Mouse (Mus musculus) embryonic facial prominence, embryonic 14.5 days (tissue): Measurements from ENCODE around the gene Hnf1a. TPM values are rescaled to one million over a fixed set of nuclear protein-coding genes. Genes with fewer than 3 reads are reported as not detected.
A peak's percentile ranks its signal among the peaks of the same experiment; 100 is the strongest.
"Not testable (repeated sequence)": the region's sequence is repeated elsewhere in the genome, so short reads cannot be mapped to it uniquely, and the experiment has no call there.

Experiments used
- ATAC-seq: fragments of 200-750 bp; cut with Nextera tagmentation; 2 replicates; pipeline ENCODE4 v1.8.0; 2017; ENCODE audit warnings: low read depth, moderate number of reproducible peaks, moderate TSS enrichment
- DNase-seq: peaks from one replicate; pipeline ENCODE4 v3.0.0-alpha.2; 2015; ENCODE audit warnings: low spot score
- H3K27ac ChIP-seq: fragments of 300-500 bp; sonication (generic); replicated peaks from 2 replicates; pipeline ENCODE4 v1.5.1; 2014; ENCODE audit warnings: low read depth, mild to moderate bottlenecking, low read length, moderate library complexity
- H3K27me3 ChIP-seq: fragments of 300-500 bp; sonication (generic); replicated peaks from 2 replicates; pipeline ENCODE4 v1.6.1; 2014; ENCODE audit warnings: low read length; ENCODE audit not compliant: control insufficient read depth, insufficient read depth
- H3K36me3 ChIP-seq: fragments of 300-500 bp; sonication (generic); 2 replicates; pipeline ENCODE4 v1.6.1; 2014; ENCODE audit warnings: low read length, mixed read lengths; ENCODE audit not compliant: control insufficient read depth, insufficient read depth
- H3K4me1 ChIP-seq: fragments of 300-500 bp; sonication (generic); 2 replicates; pipeline ENCODE4 v1.6.1; 2014; ENCODE audit warnings: antibody characterized with exemption, low read length; ENCODE audit not compliant: control insufficient read depth, insufficient read depth
- H3K4me2 ChIP-seq: fragments of 300-500 bp; sonication (generic); 2 replicates; pipeline ENCODE4 v1.6.1; 2014; ENCODE audit warnings: low read depth, mild to moderate bottlenecking, low read length, moderate library complexity, mixed read lengths
- H3K4me3 ChIP-seq: fragments of 300-500 bp; sonication (generic); 2 replicates; pipeline ENCODE4 v1.5.1; 2014; ENCODE audit warnings: low read depth, mild to moderate bottlenecking, low read length
- H3K9ac ChIP-seq: fragments of 300-500 bp; sonication (generic); 2 replicates; pipeline ENCODE4 v1.6.1; 2014; ENCODE audit warnings: low read depth, mild to moderate bottlenecking, low read length, moderate library complexity, mixed read lengths
- H3K9me3 ChIP-seq: fragments of 300-500 bp; sonication (generic); 2 replicates; pipeline ENCODE4 v1.6.1; 2016; ENCODE audit warnings: low read length; ENCODE audit not compliant: control insufficient read depth
- WGBS: fragments of 180-500 bp; shearing (Covaris S2); extraction: QIAGEN DNeasy Blood & Tissue Kit; methylation state at CpG from one replicate; pipeline ENCODE4 v1.1.7; 2014; 5-methylcytosine and 5-hydroxymethylcytosine counted together
- polyA plus RNA-seq: library from polyadenylated mRNA; unstranded; fragments of >200 nt; fragmentation: Nextera tagmentation; extraction: Ambion mirVana; gene quantifications from 2 replicates; pipeline ENCODE4 v1.2.1, GENCODE M21; 2014

The Hnf1a gene
- polyA plus RNA-seq, 1 experiment from 2014 or later = 0.10 TPM

- Histone ChIP-seq H3K4me1 (peaks cover 6% of the 10 kb centered on the region), H3K36me3 (no peaks in the 10 kb centered on the region), H3K9me3 (no peaks in the 10 kb centered on the region), H3K27ac (no peak overlapping the region), H3K4me3 (no peak overlapping the region), H3K9ac (no peak overlapping the region), H3K27me3 (no peaks in the 10 kb centered on the region), H3K4me2 (no peak overlapping the region)
- ATAC-seq (no peak), DNase-seq (no peak)
- WGBS = 75% methylated on average over 9 of the region's 9 CpGs
Observed at GRCm38 (mm10) chr5:114926753-114927152, 44.1 kb downstream of the Hnf1a start.

- Histone ChIP-seq H3K27me3 (no peaks in the 10 kb centered on the region), H3K9ac (no peak overlapping the region), H3K9me3 (no peaks in the 10 kb centered on the region), H3K4me1 (peaks cover 6% of the 10 kb centered on the region), H3K4me2 (no peak overlapping the region), H3K36me3 (no peaks in the 10 kb centered on the region), H3K4me3 (no peak overlapping the region), H3K27ac (no peak overlapping the region)
- no peak for ATAC-seq
- DNase-seq = no peak
- WGBS = 73% methylated on average over 1 of the region's 1 CpGs
Observed at GRCm38 (mm10) chr5:114926153-114926684, 44.7 kb downstream of the Hnf1a start.

GRCm38 (mm10) chr5:114922998-114923473, 47.9 kb downstream of the Hnf1a start, which contains the start of gene Oasl1:
Oasl1 (plus strand) TSS chr5:114923240.
- no peak for ATAC-seq
- Histone ChIP-seq H3K4me1 (peaks cover 6% of the 10 kb centered on the region), H3K9ac (peak within 1 kb of the TSS; percentile 51), H3K4me2 (peak within 1 kb of the TSS; percentile 46), H3K27me3 (no peaks in the 10 kb centered on the region), H3K4me3 (peak within 1 kb of the TSS; percentile 26), H3K27ac (no peak within 1 kb of the TSS), H3K36me3 (no peaks in the 10 kb centered on the region), H3K9me3 (no peaks in the 10 kb centered on the region)
- DNase-seq = peak; percentile 40
- 36% methylated on average over 15 of the region's 15 CpGs for WGBS

GRCm38 (mm10) chr5:114922366-114922731, 48.5 kb downstream of the Hnf1a start:
- H3K27ac ChIP-seq = no peak overlapping the region
- H3K4me3 ChIP-seq = no peak overlapping the region
- no peaks in the 10 kb centered on the region for H3K27me3 ChIP-seq
- H3K9ac ChIP-seq = no peak overlapping the region
- DNase-seq (peak; percentile 8), ATAC-seq (no peak)
- peaks cover 6% of the 10 kb centered on the region for H3K4me1 ChIP-seq
- WGBS = 60% methylated on average over 10 of the region's 10 CpGs
- H3K4me2 ChIP-seq = no peak overlapping the region
- H3K36me3 ChIP-seq = no peaks in the 10 kb centered on the region
- no peaks in the 10 kb centered on the region for H3K9me3 ChIP-seq

- no peak overlapping the region for H3K4me3 ChIP-seq
- peaks cover 6% of the 10 kb centered on the region for H3K4me1 ChIP-seq
- DNase-seq (no peak), ATAC-seq (no peak)
- no peak overlapping the region for H3K4me2 ChIP-seq
- WGBS = 74% methylated on average over 19 of the region's 19 CpGs
- no peak overlapping the region for H3K9ac ChIP-seq
- no peak overlapping the region for H3K27ac ChIP-seq
- no peaks in the 10 kb centered on the region for H3K36me3 ChIP-seq
- H3K9me3 ChIP-seq = no peaks in the 10 kb centered on the region
- no peaks in the 10 kb centered on the region for H3K27me3 ChIP-seq
Observed at GRCm38 (mm10) chr5:114921551-114922365, 49.1 kb downstream of the Hnf1a start.

- H3K4me1 ChIP-seq, H3K36me3 ChIP-seq, H3K9me3 ChIP-seq, H3K4me2 ChIP-seq, ATAC-seq, H3K4me3 ChIP-seq, H3K27me3 ChIP-seq, H3K27ac ChIP-seq, H3K9ac ChIP-seq, DNase-seq: not testable (repeated sequence)
- 93% methylated on average over 5 of the region's 5 CpGs for WGBS
Observed at GRCm38 (mm10) chr5:114917357-114917756, 53.5 kb downstream of the Hnf1a start.

- H3K4me3 ChIP-seq = no peak overlapping the region
- no peak overlapping the region for H3K9ac ChIP-seq
- no peak overlapping the region for H3K4me2 ChIP-seq
- ATAC-seq (no peak), DNase-seq (no peak)
- H3K27ac ChIP-seq = no peak overlapping the region
- no peaks in the 10 kb centered on the region for H3K9me3 ChIP-seq
- no peaks in the 10 kb centered on the region for H3K4me1 ChIP-seq
- H3K36me3 ChIP-seq = no peaks in the 10 kb centered on the region
- 77% methylated on average over 4 of the region's 4 CpGs for WGBS
- H3K27me3 ChIP-seq = no peaks in the 10 kb centered on the region
Observed at GRCm38 (mm10) chr5:114916777-114917176, 54.1 kb downstream of the Hnf1a start.

GRCm38 (mm10) chr5:114915854-114916253, 55.0 kb downstream of the Hnf1a start:
- no peaks in the 10 kb centered on the region for H3K4me1 ChIP-seq
- WGBS = 74% methylated on average over 5 of the region's 5 CpGs
- H3K27ac ChIP-seq = no peak overlapping the region
- no peak for DNase-seq
- H3K4me2 ChIP-seq = no peak overlapping the region
- H3K9ac ChIP-seq = no peak overlapping the region
- no peaks in the 10 kb centered on the region for H3K27me3 ChIP-seq
- no peaks in the 10 kb centered on the region for H3K9me3 ChIP-seq
- H3K4me3 ChIP-seq = no peak overlapping the region
- H3K36me3 ChIP-seq = no peaks in the 10 kb centered on the region
- no peak for ATAC-seq

- H3K27ac ChIP-seq = no peak overlapping the region
- H3K27me3 ChIP-seq = no peaks in the 10 kb centered on the region
- no peak for ATAC-seq
- H3K4me2 ChIP-seq = no peak overlapping the region
- H3K9ac ChIP-seq = no peak overlapping the region
- no peaks in the 10 kb centered on the region for H3K9me3 ChIP-seq
- WGBS = 65% methylated on average over 8 of the region's 8 CpGs
- H3K36me3 ChIP-seq = no peaks in the 10 kb centered on the region
- peak; percentile 27 for DNase-seq
- H3K4me3 ChIP-seq = no peak overlapping the region
- no peaks in the 10 kb centered on the region for H3K4me1 ChIP-seq
Observed at GRCm38 (mm10) chr5:114914855-114915254, 56.0 kb downstream of the Hnf1a start.
